Mouse (Mus musculus) kidney, postnatal 0 days (tissue): ENCODE data around the gene Gm20388. TPM values are rescaled to one million over a fixed set of nuclear protein-coding genes. Genes with fewer than 3 reads are reported as not detected.
A peak's percentile ranks its signal among the peaks of the same experiment; 100 is the strongest.

Source experiments
- ATAC-seq: fragments of 200-750 bp; cut with Nextera tagmentation; replicated peaks from 2 replicates; pipeline ENCODE4 v1.8.0; 2017; ENCODE audit warnings: low read depth, moderate number of reproducible peaks, moderate TSS enrichment, moderate library complexity; ENCODE audit not compliant: low FRiP score
- DNase-seq: peaks from one replicate; pipeline ENCODE4 v3.0.0-alpha.2; 2016; ENCODE audit warnings: low spot score
- H3K27ac ChIP-seq: fragments of 300-500 bp; sonication (generic); 2 replicates; pipeline ENCODE4 v1.5.1; 2014; ENCODE audit warnings: mild to moderate bottlenecking
- H3K27me3 ChIP-seq: fragments of 300-500 bp; sonication (generic); 2 replicates; pipeline ENCODE4 v1.6.1; 2014; ENCODE audit warnings: low read length, mixed read lengths; ENCODE audit not compliant: insufficient read depth
- H3K36me3 ChIP-seq: fragments of 300-500 bp; sonication (generic); 2 replicates; pipeline ENCODE4 v1.6.1; 2014; ENCODE audit warnings: low read length, mixed read lengths; ENCODE audit not compliant: insufficient read depth
- H3K4me1 ChIP-seq: fragments of 300-500 bp; sonication (generic); replicated peaks from 2 replicates; pipeline ENCODE4 v1.6.1; 2014; ENCODE audit warnings: antibody characterized with exemption, low read length, mixed read lengths; ENCODE audit not compliant: insufficient read depth
- H3K4me2 ChIP-seq: fragments of 300-500 bp; sonication (generic); 2 replicates; pipeline ENCODE4 v1.6.1; 2014; ENCODE audit warnings: mild to moderate bottlenecking, low read length, moderate library complexity, mixed read lengths
- H3K4me3 ChIP-seq: fragments of 300-500 bp; sonication (generic); replicated peaks from 2 replicates; pipeline ENCODE4 v1.5.1; 2014; ENCODE audit warnings: low read depth, low read length
- H3K9ac ChIP-seq: fragments of 300-500 bp; sonication (generic); 2 replicates; pipeline ENCODE4 v1.6.1; 2014; ENCODE audit warnings: low read depth, low read length
- H3K9me3 ChIP-seq: fragments of 300-500 bp; sonication (generic); replicated peaks from 2 replicates; pipeline ENCODE4 v1.6.1; 2016; ENCODE audit warnings: low read length, inconsistent platforms, mixed read lengths
- CTCF ChIP-seq: IDR thresholded peaks from 2 replicates; pipeline ENCODE4 v1.5.1; 2016; ENCODE audit warnings: antibody characterized with exemption, low read depth, mild to moderate bottlenecking, moderate library complexity
- WGBS: fragments of 180-500 bp; shearing (Covaris S2); extraction: QIAGEN DNeasy Blood & Tissue Kit; methylation state at CpG from one replicate; pipeline ENCODE4 v1.1.7; 2014; 5-methylcytosine and 5-hydroxymethylcytosine counted together
- polyA plus RNA-seq: library from polyadenylated mRNA; unstranded; fragments of >200 nt; fragmentation: Nextera tagmentation; extraction: Ambion mirVana; gene quantifications from 2 replicates; pipeline ENCODE4 v1.2.1, GENCODE M21; 2015

The Gm20388 gene
- polyA plus RNA-seq, 1 experiment from 2014 or later = not detected

DNA sequence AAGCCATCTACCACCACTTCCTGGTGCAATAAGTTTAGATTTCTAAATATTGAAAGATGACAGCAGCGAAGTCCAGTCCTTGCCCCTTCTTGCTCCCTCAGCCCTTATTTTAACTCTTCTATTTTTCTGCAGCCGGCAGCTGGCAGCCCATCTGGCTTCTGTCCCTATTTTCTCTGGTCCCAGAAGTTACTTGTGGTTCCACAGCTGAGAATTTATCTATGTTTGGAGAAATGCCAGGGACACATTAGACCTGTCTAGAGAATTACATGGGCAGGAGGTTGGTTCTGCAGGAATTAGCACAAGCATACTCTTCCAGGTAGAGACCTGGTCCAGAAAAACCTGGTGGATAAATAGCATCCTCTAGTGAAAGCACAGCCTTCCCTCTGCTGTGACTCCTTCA lies 3967.2 kb downstream of the Gm20388 start:
- Histone ChIP-seq H3K9me3 (no peaks in the 10 kb centered on the region), H3K4me3 (no peak overlapping the region), H3K27ac (no peak overlapping the region), H3K4me2 (no peak overlapping the region), H3K27me3 (no peaks in the 10 kb centered on the region), H3K9ac (no peak overlapping the region), H3K4me1 (no peaks in the 10 kb centered on the region), H3K36me3 (no peaks in the 10 kb centered on the region)
- ATAC-seq (no peak), DNase-seq (no peak)
- no peak for TF ChIP-seq CTCF
- whole genome bisulfite sequencing = 51% methylated on average over 2 of the region's 2 CpGs

DNA sequence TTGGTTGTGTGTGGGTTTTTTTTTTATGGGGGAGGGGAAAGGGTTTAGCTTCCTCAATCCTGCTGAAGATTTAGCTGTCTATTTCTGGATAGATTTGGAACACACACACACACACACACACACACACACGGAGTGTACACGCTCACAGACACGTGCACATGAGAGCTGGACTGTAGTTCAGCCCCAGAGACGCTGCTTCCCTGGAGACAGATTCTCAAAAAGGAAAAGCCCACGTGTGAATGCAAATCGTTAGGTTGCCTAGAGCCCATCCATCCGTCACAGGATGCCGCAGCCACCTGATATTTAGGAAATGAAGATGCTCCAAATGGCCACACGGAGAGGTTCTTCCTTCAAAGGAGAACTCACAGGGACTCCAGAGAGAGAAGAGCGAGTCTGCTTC lies 3969.6 kb downstream of the Gm20388 start:
- ATAC-seq = no peak
- 62% methylated on average over 10 of the region's 10 CpGs for WGBS
- no peak for TF ChIP-seq CTCF

GRCm38 (mm10) chr8:123880821-123881350 lies 3970.2 kb downstream of the Gm20388 start:
- H3K4me1 ChIP-seq = no peaks in the 10 kb centered on the region
- H3K36me3 ChIP-seq = no peaks in the 10 kb centered on the region
- 0 out of 2 replicates have a peak, but pooled peaks have one; percentile 26 for TF ChIP-seq CTCF

More for the DNA sequence above, 3969.6 kb downstream of the Gm20388 start:
- no peaks in the 10 kb centered on the region for H3K9me3 ChIP-seq
- no peak overlapping the region for H3K4me3 ChIP-seq
- no peak overlapping the region for H3K9ac ChIP-seq
- no peak for DNase-seq
- H3K36me3 ChIP-seq = no peaks in the 10 kb centered on the region
- H3K4me2 ChIP-seq = no peak overlapping the region
- no peaks in the 10 kb centered on the region for H3K27me3 ChIP-seq
- no peak overlapping the region for H3K27ac ChIP-seq
- H3K4me1 ChIP-seq = no peaks in the 10 kb centered on the region

DNA sequence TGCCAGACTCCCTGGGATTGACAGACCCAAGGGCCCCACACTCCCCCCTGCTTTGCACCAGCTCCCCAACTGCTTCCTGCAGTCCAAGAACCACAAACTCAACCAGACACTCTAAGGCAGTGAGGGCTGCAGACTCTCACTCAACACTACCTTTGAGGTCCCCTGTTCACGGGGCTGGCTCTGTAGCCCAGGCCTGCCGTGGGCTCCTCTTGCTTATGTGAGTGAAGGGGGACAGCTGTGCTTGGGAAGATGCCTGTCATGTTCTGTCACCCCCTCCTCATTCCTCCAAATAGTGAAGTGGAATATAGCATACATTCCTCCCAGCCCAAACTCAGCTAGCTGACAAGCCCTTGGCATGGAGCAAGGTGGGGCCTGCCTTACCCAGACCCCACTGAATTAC lies 3971.8 kb downstream of the Gm20388 start:
- Histone ChIP-seq H3K9ac (no peak overlapping the region), H3K4me1 (no peaks in the 10 kb centered on the region), H3K27ac (no peak overlapping the region), H3K36me3 (no peaks in the 10 kb centered on the region), H3K9me3 (no peaks in the 10 kb centered on the region), H3K27me3 (no peaks in the 10 kb centered on the region), H3K4me3 (no peak overlapping the region), H3K4me2 (no peak overlapping the region)
- ATAC-seq = no peak
- DNase-seq = no peak
- TF ChIP-seq CTCF = no peak
- WGBS = 66% methylated on average over 2 of the region's 2 CpGs

More at GRCm38 (mm10) chr8:123880821-123881350, 3970.2 kb downstream of the Gm20388 start:
- 41% methylated on average over 4 of the region's 4 CpGs for WGBS
- Histone ChIP-seq H3K9ac (no peak overlapping the region), H3K9me3 (no peaks in the 10 kb centered on the region), H3K27me3 (no peaks in the 10 kb centered on the region), H3K4me3 (no peak overlapping the region), H3K4me2 (no peak overlapping the region), H3K27ac (no peak overlapping the region)
- ATAC-seq (no peak), DNase-seq (no peak)

DNA sequence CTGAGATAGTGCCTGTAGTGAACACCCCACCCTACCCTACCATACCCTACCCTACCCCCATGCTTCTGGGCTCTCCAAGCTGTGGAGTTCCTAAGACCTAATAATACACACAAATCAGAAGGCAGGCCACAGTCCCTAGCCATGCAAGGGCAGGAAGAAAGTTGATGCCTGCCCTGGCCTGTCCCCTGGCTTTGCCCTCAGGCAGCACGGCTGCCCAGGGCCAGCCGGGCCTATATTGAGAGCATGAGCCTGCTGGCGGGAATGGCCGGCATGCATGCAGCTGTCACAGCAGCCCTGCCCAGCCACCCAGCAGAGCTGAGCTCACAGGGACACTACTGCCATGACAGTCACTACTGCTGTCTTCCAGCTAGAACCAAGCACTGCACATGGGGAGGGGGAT lies 3972.5 kb downstream of the Gm20388 start:
- no peaks in the 10 kb centered on the region for H3K36me3 ChIP-seq
- H3K9ac ChIP-seq = no peak overlapping the region
- ATAC-seq = no peak
- no peak overlapping the region for H3K27ac ChIP-seq
- DNase-seq = no peak
- H3K4me1 ChIP-seq = no peaks in the 10 kb centered on the region
- no peak for TF ChIP-seq CTCF
- 81% methylated on average over 4 of the region's 4 CpGs for WGBS
- no peak overlapping the region for H3K4me2 ChIP-seq
- no peaks in the 10 kb centered on the region for H3K9me3 ChIP-seq
- no peaks in the 10 kb centered on the region for H3K27me3 ChIP-seq
- H3K4me3 ChIP-seq = no peak overlapping the region

GRCm38 (mm10) chr8:123884721-123885565 lies 3974.3 kb downstream of the Gm20388 start:
- no peaks in the 10 kb centered on the region for H3K27me3 ChIP-seq
- H3K4me3 ChIP-seq = no peak overlapping the region
- no peaks in the 10 kb centered on the region for H3K4me1 ChIP-seq
- 6% methylated on average over 14 of the region's 14 CpGs for WGBS
- peak; percentile 22 for DNase-seq
- H3K36me3 ChIP-seq = no peaks in the 10 kb centered on the region
- TF ChIP-seq CTCF = no peak
- H3K4me2 ChIP-seq = no peak overlapping the region
- H3K9ac ChIP-seq = no peak overlapping the region
- H3K9me3 ChIP-seq = no peaks in the 10 kb centered on the region
- no peak for ATAC-seq
- no peak overlapping the region for H3K27ac ChIP-seq
